Mouse (Mus musculus) olfactory bulb, adult 2 months (tissue): ENCODE data around the gene Ppp1r13l. TPM values are rescaled to one million over a fixed set of nuclear protein-coding genes. Genes with fewer than 3 reads are reported as not detected.
A peak's percentile ranks its signal among the peaks of the same experiment; 100 is the strongest.

Experiments
- H3K27ac ChIP-seq: fragments of 200-500 bp; 2 replicates; pipeline ENCODE4 v1.5.1; 2012; ENCODE audit warnings: low read depth, low read length; ENCODE audit not compliant: insufficient read depth
- H3K4me1 ChIP-seq: fragments of 200-500 bp; 2 replicates; pipeline ENCODE4 v1.6.1; 2012; ENCODE audit warnings: low read length; ENCODE audit not compliant: control insufficient read depth, insufficient read depth
- H3K4me3 ChIP-seq: fragments of 200-500 bp; 2 replicates; pipeline ENCODE4 v1.5.1; 2012; ENCODE audit warnings: mild to moderate bottlenecking, low read depth, low read length, moderate library complexity; ENCODE audit not compliant: insufficient read depth
- CTCF ChIP-seq: fragments of 200-500 bp; IDR thresholded peaks from 2 replicates; pipeline ENCODE4 v1.5.1; 2012; ENCODE audit warnings: low read depth, mild to moderate bottlenecking, low read length, moderate library complexity; ENCODE audit not compliant: insufficient read depth
- POLR2A ChIP-seq: fragments of 200-500 bp; IDR thresholded peaks from 2 replicates; pipeline ENCODE4 v1.6.1; 2012; ENCODE audit warnings: mild to moderate bottlenecking, low read depth, low read length, moderate library complexity; ENCODE audit not compliant: insufficient read depth
- WGBS: fragments of 180-500 bp; shearing (Covaris S2); methylation state at CpG from one replicate; pipeline ENCODE4 v1.1.7; 2018; 5-methylcytosine and 5-hydroxymethylcytosine counted together
- polyA plus RNA-seq: library from polyadenylated mRNA; stranded (reverse); fragments of >200 nt; gene quantifications from 2 replicates; pipeline ENCODE4 v1.2.4, GENCODE M21; 2012; ENCODE audit warnings: low replicate concordance; ENCODE audit not compliant: missing spikeins, insufficient read depth, insufficient read length

The Ppp1r13l gene
- polyA plus RNA-seq, 1 experiment = not detected

DNA sequence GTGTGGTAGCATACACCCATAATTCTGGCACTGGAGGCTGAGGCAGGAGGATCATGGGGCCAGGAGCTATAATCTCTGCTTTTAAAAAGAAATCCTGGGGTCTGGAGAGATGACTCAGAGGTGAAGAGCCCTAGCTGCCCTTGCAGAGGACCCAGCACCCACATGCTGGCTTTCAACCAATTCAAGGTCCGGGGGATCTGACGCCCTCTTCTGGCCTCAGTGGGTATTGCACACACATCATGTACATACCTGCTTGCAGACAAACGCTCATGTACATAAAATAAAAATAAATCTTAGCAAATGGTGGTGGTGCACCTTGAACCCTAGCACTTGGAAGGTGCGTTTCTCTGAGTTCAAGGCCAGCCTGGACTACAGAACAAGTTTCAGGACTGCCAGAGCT lies 41.4 kb downstream of the Ppp1r13l start:
- H3K4me1 ChIP-seq = peaks cover 12% of the 10 kb centered on the region
- H3K27ac ChIP-seq = no peak overlapping the region
- H3K4me3 ChIP-seq = no peak overlapping the region
- WGBS = 84% methylated on average over 4 of the region's 4 CpGs
- no peak for TF ChIP-seq POLR2A
- no peak for TF ChIP-seq CTCF

DNA sequence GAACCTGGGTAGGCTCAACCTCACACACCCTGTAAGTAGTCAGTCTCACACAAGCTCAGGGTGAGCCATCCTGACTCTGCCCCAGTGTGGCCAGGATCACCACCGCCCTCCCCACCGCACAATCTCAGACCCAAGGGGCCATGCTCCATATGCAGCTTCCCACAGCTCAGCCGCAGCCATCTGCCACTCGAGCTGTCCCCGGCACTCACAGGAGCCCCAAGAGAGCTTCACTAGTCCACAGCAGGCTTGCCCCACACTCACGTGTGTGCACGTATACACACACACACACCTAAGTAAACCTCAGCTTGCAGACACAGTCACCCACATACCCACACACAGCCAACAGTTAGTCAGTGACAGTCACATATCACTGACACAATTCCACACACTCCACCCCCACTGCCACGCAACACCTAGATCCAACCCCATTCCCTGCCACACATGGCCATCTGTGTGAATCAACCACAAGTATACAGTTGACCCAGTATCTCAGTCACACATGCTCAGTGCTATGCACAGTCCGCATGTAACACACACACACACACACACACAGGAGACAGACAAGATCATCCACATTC lies 43.1 kb downstream of the Ppp1r13l start:
- Histone ChIP-seq H3K27ac (no peak overlapping the region), H3K4me1 (peaks cover 12% of the 10 kb centered on the region), H3K4me3 (no peak overlapping the region)
- WGBS = 81% methylated on average over 9 of the region's 9 CpGs
- TF ChIP-seq POLR2A (no peak), CTCF (no peak)

DNA sequence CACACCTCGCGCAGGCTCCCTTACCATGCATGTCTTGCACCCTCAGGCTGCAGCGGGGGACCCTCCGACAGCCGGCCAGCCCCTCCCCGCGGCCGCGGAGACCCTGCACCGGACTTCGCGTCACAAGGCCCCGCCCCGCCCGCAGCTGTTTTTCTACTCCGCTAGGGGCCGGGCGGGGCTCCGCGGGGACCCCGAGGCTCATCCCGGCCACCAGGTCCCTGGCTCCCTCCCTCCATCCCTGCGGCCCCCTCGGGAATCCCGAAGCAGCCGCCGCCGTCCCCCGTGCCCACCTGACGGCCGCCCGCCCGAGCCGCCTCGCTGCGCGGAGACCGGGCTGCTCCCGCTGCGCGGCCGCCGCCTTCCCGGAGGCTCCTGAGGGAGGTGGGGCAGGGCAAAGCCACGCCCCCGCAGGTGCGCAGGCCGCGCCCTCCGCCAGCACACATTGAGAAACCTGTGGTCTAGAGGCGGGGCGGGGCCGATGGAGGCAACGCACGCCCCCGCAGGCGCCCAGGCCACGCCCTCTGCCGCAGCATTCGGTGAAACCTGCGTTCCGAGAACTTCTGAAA lies 44.3 kb downstream of the Ppp1r13l start, which contains the start of gene Klc3:
Gene Klc3 (minus strand): TSS at position 374 of the 566 bp plus-strand sequence.
- peaks cover 12% of the 10 kb centered on the region for H3K4me1 ChIP-seq
- TF ChIP-seq CTCF (no peak), POLR2A (no peak)
- 2% methylated on average over 62 of the region's 62 CpGs for WGBS
- H3K4me3 ChIP-seq = peak within 1 kb of the TSS; percentile 25
- H3K27ac ChIP-seq = no peak within 1 kb of the TSS

DNA sequence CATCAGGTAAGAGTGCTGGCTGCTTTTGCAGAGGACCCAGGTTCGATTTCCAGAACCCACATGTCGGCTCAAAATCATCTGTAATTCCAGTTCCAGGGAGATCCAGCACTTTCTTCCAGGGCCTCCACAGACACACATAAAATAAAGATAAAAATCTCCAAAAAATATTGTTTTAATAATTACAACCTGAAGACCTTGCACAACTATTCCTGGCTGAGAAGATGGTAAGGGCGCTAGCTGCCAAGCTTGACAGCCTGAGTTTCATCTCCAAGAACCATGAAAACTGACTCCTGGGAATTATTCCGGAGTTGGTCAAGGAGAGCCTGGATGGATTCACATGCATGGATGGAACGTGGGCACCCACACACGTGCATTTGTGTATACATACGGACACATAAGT lies 44.9 kb downstream of the Ppp1r13l start, which contains the start of gene Ckm:
Gene Ckm (plus strand): TSS at position 301 of the 400 bp plus-strand sequence.
- WGBS = 66% methylated on average over 7 of the region's 7 CpGs
- TF ChIP-seq POLR2A (no peak), CTCF (no peak)
- peaks cover 12% of the 10 kb centered on the region for H3K4me1 ChIP-seq
- H3K4me3 ChIP-seq = peak within 1 kb of the TSS; percentile 25
- H3K27ac ChIP-seq = no peak within 1 kb of the TSS

DNA sequence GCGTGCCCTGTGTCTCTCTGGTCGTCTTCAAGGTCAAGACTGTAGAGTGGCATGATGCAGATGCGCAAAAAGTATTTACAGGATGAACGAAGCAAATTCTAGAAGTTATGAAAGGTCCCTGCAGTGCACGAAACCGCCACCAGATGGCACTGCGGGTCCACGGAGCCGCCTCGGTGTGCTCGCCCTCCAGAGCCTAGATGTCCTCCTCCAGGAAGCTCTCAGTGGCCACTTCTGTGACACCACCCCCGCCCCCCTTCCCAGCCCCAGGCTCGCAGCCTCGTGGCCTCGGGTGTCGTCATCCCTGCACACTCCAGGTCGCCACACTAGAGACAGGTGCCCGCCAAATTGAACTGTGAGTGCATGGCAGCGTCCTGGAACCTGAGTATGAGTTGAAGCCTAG lies 45.9 kb downstream of the Ppp1r13l start:
- 2% methylated on average over 19 of the region's 19 CpGs for WGBS
- H3K4me1 ChIP-seq = peaks cover 7% of the 10 kb centered on the region; the same call in 1 of the 2 replicates
- no peak overlapping the region for H3K4me3 ChIP-seq
- peak; percentile 83 for TF ChIP-seq CTCF
- no peak for TF ChIP-seq POLR2A
- H3K27ac ChIP-seq = no peak overlapping the region

DNA sequence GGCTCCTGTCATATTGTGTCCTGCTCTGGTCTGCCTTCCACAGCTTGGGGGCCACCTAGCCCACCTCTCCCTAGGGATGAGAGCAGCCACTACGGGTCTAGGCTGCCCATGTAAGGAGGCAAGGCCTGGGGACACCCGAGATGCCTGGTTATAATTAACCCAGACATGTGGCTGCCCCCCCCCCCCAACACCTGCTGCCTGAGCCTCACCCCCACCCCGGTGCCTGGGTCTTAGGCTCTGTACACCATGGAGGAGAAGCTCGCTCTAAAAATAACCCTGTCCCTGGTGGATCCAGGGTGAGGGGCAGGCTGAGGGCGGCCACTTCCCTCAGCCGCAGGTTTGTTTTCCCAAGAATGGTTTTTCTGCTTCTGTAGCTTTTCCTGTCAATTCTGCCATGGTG lies 50.2 kb downstream of the Ppp1r13l start:
- TF ChIP-seq CTCF = no peak
- TF ChIP-seq POLR2A = no peak
- Histone ChIP-seq H3K4me3 (no peak overlapping the region), H3K4me1 (no peaks in the 10 kb centered on the region), H3K27ac (no peak overlapping the region)
- WGBS = 61% methylated on average over 6 of the region's 6 CpGs

DNA sequence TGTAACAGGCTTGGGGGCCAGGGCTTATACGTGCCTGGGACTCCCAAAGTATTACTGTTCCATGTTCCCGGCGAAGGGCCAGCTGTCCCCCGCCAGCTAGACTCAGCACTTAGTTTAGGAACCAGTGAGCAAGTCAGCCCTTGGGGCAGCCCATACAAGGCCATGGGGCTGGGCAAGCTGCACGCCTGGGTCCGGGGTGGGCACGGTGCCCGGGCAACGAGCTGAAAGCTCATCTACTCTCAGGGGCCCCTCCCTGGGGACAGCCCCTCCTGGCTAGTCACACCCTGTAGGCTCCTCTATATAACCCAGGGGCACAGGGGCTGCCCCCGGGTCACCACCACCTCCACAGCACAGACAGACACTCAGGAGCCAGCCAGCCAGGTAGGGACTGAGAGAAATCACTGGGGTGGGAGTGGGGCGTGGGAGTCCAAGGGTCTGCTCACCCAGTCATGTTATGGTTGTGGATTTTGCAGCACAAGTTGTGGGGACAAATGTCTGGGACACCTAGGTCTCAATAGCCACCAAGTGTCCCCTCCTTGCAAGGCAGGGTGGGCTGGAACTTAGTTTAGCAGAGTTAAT lies 51.3 kb downstream of the Ppp1r13l start:
- no peak for TF ChIP-seq POLR2A
- no peak for TF ChIP-seq CTCF
- no peak overlapping the region for H3K4me3 ChIP-seq
- 70% methylated on average over 11 of the region's 11 CpGs for WGBS
- no peak overlapping the region for H3K27ac ChIP-seq
- H3K4me1 ChIP-seq = no peaks in the 10 kb centered on the region

DNA sequence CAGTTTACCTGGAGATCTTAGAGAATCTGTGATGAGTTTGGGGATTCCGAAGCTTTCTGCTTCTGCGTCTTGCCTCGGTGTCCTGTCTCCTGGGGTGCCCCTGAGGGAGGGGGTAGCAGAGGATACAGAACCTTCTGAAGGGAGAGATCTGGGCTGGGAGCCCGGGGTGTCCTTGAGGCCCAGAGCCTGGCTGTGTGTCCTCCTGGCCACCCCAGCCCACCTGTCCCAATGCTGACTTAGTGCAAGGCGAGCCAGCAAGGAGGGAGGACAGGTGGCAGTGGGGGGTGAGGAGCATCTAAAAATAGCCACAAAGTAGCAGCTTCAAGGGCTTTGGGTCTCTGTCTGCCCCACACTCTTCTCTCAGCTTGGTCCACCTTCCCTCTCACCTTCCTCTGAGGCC lies 52.2 kb downstream of the Ppp1r13l start:
- no peak overlapping the region for H3K27ac ChIP-seq
- H3K4me1 ChIP-seq = no peaks in the 10 kb centered on the region
- TF ChIP-seq CTCF (no peak), POLR2A (no peak)
- WGBS = 89% methylated on average over 5 of the region's 5 CpGs
- H3K4me3 ChIP-seq = no peak overlapping the region

DNA sequence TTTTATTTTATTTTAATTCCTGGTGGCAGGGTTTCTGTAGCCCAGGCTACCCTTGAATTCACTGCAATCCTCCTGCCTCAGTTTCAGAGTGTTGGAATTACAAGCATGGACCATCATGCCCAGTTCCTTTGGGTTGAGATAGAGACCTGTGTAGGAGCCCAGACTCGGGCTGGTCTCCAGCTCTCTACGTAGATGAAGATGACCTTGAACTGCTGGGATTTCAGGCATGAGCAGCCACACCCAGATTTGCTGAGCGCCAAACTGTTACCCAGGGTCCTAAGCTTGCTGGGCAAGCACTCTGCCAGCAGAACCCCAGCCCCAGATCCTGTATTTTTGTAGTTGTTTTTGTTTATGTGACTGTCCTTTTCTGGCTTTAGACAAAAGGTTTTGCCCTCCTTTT lies 54.0 kb downstream of the Ppp1r13l start:
- TF ChIP-seq POLR2A = no peak
- 87% methylated on average over 3 of the region's 3 CpGs for WGBS
- H3K4me1 ChIP-seq = no peaks in the 10 kb centered on the region
- no peak overlapping the region for H3K4me3 ChIP-seq
- H3K27ac ChIP-seq = no peak overlapping the region

DNA sequence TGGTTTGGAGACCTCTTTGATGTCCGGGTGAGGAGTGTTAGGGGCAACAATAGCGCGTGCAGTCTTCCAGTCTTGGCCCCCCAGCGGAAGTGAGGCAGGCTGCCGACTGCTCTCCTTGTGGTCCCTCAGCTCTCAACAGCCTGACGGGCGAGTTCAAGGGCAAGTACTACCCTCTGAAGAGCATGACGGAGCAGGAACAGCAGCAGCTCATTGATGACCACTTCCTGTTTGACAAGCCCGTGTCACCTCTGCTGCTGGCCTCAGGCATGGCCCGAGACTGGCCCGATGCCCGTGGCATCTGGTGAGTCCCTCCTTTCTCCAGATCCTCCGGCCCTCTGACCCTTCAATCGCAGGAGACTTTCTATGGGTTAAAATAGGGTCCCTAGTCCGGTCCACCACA lies 57.0 kb downstream of the Ppp1r13l start:
- Histone ChIP-seq H3K4me3 (no peak overlapping the region), H3K27ac (no peak overlapping the region), H3K4me1 (peaks cover 6% of the 10 kb centered on the region)
- TF ChIP-seq CTCF = no peak
- no peak for TF ChIP-seq POLR2A
- 80% methylated on average over 15 of the region's 15 CpGs for WGBS
